Mouse (Mus musculus) ES-E14 (cell line): ENCODE measurements at regions not wholly inside any gene's neighbourhood (a gene's known extent, or its start where the extent isn't known, plus 50 kb on each side); places are given as distances from the start of the nearest gene placed in this dataset.

Experiments
- DNase-seq: peaks from one replicate; pipeline ENCODE4 v3.0.0-alpha.2; 2013; ENCODE audit warnings: low read depth, low spot score
- H3K27ac ChIP-seq: 2 replicates; pipeline ENCODE4 v1.5.1; 2012; ENCODE audit warnings: low read depth, mild to moderate bottlenecking, low read length, moderate library complexity, mixed read lengths; ENCODE audit not compliant: poor library complexity, insufficient read depth, severe bottlenecking
- H3K36me3 ChIP-seq: 2 replicates; pipeline ENCODE4 v1.6.1; 2012; ENCODE audit warnings: mild to moderate bottlenecking, low read length, moderate library complexity, mixed read lengths; ENCODE audit not compliant: control insufficient read depth, poor library complexity, insufficient read depth, severe bottlenecking
- H3K4me1 ChIP-seq, 2 experiments: fragments of 150-350 bp in 1 of 2; sonication (generic) in 1 of 2; 2 replicates each; pipeline ENCODE4 v1.6.1; 2012; ENCODE audit warnings: low read length in 2 of 2, mild to moderate bottlenecking in 1 of 2, mixed read lengths in 1 of 2; ENCODE audit not compliant: control insufficient read depth in 2 of 2, insufficient read depth in 2 of 2, poor library complexity in 1 of 2
- H3K4me3 ChIP-seq, 2 experiments: fragments of 150-350 bp in 1 of 2; sonication (generic) in 1 of 2; 2 replicates each; pipeline ENCODE4 v1.5.1; 2012; ENCODE audit warnings: low read length in 2 of 2, low read depth in 1 of 2, mild to moderate bottlenecking in 1 of 2, mixed read lengths in 1 of 2; ENCODE audit not compliant: insufficient read depth in 1 of 2, poor library complexity in 1 of 2, severe bottlenecking in 1 of 2
- H3K9ac ChIP-seq: 2 replicates; pipeline ENCODE4 v1.6.1; 2012; ENCODE audit warnings: low read depth, mild to moderate bottlenecking, low read length, mixed read lengths; ENCODE audit not compliant: poor library complexity, insufficient read depth, severe bottlenecking
- H3K9me3 ChIP-seq: fragments of 150-350 bp; sonication (generic); 2 replicates; pipeline ENCODE4 v1.6.1; 2012; ENCODE audit warnings: low read depth, mild to moderate bottlenecking, low read length; ENCODE audit not compliant: control insufficient read depth, insufficient read depth
- CHD2 ChIP-seq: IDR thresholded peaks from 2 replicates; pipeline ENCODE4 v1.6.1; 2014; ENCODE audit warnings: mild to moderate bottlenecking, low read depth, low read length, inconsistent platforms
- HCFC1 ChIP-seq: IDR thresholded peaks from 2 replicates; pipeline ENCODE4 v1.6.1; 2012; ENCODE audit warnings: low read length, inconsistent platforms, borderline replicate concordance; ENCODE audit not compliant: insufficient read depth
- MAFK ChIP-seq: IDR thresholded peaks from 2 replicates; pipeline ENCODE4 v1.6.1; 2014; ENCODE audit warnings: mild to moderate bottlenecking, low read depth, low read length, inconsistent platforms; ENCODE audit not compliant: insufficient read depth
- ZC3H11A ChIP-seq: IDR thresholded peaks from 2 replicates; pipeline ENCODE4 v1.6.1; 2012; ENCODE audit warnings: low read depth, mild to moderate bottlenecking, inconsistent platforms, low read length, borderline replicate concordance
- ZNF384 ChIP-seq: IDR thresholded peaks from 2 replicates; pipeline ENCODE4 v1.6.1; 2012; ENCODE audit warnings: low read depth, low read length, inconsistent platforms
- in situ Hi-C, 2 experiments: fragments of 600-800 bp; cut with MboI; formaldehyde crosslinking; loops; one replicate each; pipeline ENCODE4 v1.15.1; 2025; ENCODE audit warnings: low sequenced_read_pairs in 2 of 2, inconsistent platforms in 1 of 2; ENCODE audit not compliant: unreplicated experiment in 2 of 2

GRCm38 (mm10) chr11:64188701-64189100 is 109.4 kb upstream of the Cox10 start:
- TF ChIP-seq CHD2 (no peak), ZNF384 (no peak), HCFC1 (no peak), ZC3H11A (no peak), MAFK (no peak)
- Histone ChIP-seq H3K9ac (no peak overlapping the region), H3K27ac (no peak overlapping the region), H3K9me3 (no peaks in the 10 kb centered on the region), H3K4me1 (no peaks in the 10 kb centered on the region), H3K4me3 (no peak overlapping the region), H3K36me3 (no peaks in the 10 kb centered on the region)
- no peak for DNase-seq
- in situ Hi-C loops = no loop called here

DNA sequence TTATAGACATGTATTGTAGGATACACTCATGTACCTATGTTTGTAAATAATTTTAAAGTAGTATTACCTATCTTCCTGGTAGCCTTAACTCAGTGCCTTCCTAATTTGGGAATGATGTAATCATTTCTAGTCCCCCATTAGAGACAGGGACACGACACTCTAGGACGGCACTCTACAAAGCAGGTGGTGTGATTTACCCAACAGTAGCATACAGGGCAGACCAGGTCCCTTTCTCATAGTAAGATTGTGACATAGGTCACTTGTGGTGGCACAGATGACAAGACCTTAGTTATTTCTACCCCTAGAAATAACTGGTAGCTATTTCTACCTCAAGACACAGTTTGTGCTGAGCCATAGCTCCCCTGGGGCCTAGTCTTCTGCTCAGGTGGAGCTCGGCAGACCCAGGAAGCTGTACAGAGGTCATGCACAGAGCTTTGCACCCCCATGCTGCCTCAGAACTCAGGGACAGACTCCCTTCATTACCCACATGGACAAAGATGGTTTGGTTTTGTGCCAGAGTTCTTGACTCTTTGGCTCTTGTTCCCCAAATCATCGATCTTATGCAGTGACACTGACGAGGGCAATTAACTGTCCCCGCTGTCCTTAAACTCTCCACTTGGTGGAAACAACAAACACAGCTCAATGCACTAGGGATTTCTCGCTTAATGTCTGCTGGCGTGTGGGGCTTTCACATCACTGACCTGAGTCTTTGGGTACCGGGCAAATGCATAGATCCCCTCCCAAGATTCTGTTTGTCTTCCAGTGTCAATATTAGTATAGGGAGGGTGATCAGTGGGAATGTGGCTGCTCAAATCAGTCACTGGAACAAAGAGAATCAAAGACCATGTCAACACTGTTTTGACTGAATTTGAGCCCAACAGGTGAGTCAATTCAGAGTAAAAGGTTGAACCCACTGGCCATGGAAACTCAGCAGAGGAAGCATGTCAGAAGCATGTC is 108.5 kb upstream of the Cox10 start:
- TF ChIP-seq MAFK (no peak), ZC3H11A (no peak), HCFC1 (no peak), ZNF384 (no peak), CHD2 (no peak)
- H3K4me1 ChIP-seq = no peaks in the 10 kb centered on the region
- H3K27ac ChIP-seq = no peak overlapping the region
- no peak for DNase-seq
- in situ Hi-C loops = no loop called here
- H3K9me3 ChIP-seq = no peaks in the 10 kb centered on the region
- H3K36me3 ChIP-seq = no peaks in the 10 kb centered on the region
- no peak overlapping the region for H3K9ac ChIP-seq
- no peak overlapping the region for H3K4me3 ChIP-seq

GRCm38 (mm10) chr11:64187007-64187406 is 107.7 kb upstream of the Cox10 start:
- in situ Hi-C loops = no loop called here
- no peaks in the 10 kb centered on the region for H3K9me3 ChIP-seq
- H3K4me1 ChIP-seq = no peaks in the 10 kb centered on the region
- TF ChIP-seq CHD2 = no peak
- no peak for TF ChIP-seq ZNF384
- no peak for TF ChIP-seq HCFC1
- TF ChIP-seq MAFK = no peak
- TF ChIP-seq ZC3H11A = no peak
- no peak overlapping the region for H3K4me3 ChIP-seq
- H3K9ac ChIP-seq = no peak overlapping the region
- no peak for DNase-seq
- no peaks in the 10 kb centered on the region for H3K36me3 ChIP-seq
- H3K27ac ChIP-seq = no peak overlapping the region

DNA sequence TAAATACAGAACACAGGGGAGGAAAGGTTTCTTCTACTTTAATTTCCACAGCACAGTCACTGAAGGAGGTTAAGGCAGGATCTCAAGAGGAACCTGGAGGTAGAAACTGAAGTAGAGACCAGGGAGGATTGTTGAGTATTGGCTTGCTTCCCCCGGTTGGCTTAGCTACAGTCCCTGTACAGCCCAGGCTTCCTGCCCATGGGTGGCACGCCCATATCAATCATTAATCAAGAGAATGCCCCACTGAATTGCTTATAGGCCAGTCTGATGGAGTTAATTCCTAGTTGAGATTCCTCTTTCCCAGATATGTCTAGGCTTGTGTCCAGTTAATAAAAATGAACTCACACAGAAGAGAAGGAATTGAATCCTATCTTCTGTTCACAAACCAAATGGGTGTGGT is 107.3 kb upstream of the Cox10 start:
- in situ Hi-C loops = no loop called here
- Histone ChIP-seq H3K4me3 (no peak overlapping the region), H3K27ac (no peak overlapping the region), H3K9ac (no peak overlapping the region), H3K9me3 (no peaks in the 10 kb centered on the region), H3K4me1 (no peaks in the 10 kb centered on the region), H3K36me3 (no peaks in the 10 kb centered on the region)
- TF ChIP-seq ZC3H11A (no peak), CHD2 (no peak), MAFK (no peak), ZNF384 (no peak), HCFC1 (no peak)
- DNase-seq = no peak
